Mouse (Mus musculus): ENCODE results near the gene Atxn7l2.
A peak's percentile ranks its signal among the peaks of the same experiment; 100 is the strongest.

DNA sequence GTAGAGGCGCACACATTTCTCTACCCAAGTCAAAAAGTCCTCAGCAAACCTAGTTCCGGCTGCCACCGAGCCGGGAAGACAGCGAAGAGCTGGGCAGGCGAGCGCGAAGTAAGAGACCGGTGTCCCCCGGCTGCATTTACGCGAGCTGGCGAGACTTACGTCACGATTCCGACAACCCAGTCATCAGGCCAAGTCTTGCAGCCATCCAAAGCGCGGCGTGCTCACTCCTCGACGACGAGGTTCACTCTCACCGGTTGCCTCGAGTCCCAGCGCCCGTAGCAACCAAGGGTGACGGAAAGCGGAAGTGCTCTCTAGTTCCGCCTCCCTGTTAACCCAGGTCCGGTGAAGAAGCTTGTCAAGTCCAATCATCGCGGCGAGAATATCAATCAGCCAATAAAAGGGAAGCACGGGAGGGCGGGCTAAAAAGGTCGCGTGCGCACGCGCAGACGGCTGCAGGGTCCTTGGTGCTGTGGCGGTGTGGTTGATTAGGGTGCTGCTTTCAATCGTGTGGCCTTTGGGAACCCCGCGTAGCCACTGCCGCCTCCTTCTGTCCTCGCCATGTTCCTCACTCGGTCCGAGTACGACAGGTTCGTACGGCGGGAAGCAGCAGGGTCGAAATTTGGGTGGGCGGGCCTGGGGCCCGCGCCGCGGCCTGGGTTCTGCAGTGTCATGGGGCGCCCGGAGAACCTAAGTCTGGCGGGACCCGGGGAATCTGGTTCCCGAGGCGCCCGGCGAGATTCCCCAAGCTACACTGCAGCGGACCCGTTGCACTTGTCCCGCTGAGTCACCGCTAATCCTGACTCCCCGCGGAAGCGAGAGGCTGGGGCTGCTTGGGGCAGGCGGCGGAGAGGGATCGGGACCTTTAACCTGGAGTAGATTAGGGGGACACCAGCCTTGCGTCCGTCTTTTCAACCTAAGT, 46.2 kb upstream of the Atxn7l2 start, which contains the start of gene Psma5:
- TF ChIP-seq POLR2A (IDR thresholded peaks at IDR 0.05; ENCODE audit: insufficient read depth, low read depth, low read length) = peak; percentile 70
- TF ChIP-seq CTCF (IDR thresholded peaks at IDR 0.05) = no peak

Measured in heart, adult 2 months (tissue).